In the genomic region with DNA sequence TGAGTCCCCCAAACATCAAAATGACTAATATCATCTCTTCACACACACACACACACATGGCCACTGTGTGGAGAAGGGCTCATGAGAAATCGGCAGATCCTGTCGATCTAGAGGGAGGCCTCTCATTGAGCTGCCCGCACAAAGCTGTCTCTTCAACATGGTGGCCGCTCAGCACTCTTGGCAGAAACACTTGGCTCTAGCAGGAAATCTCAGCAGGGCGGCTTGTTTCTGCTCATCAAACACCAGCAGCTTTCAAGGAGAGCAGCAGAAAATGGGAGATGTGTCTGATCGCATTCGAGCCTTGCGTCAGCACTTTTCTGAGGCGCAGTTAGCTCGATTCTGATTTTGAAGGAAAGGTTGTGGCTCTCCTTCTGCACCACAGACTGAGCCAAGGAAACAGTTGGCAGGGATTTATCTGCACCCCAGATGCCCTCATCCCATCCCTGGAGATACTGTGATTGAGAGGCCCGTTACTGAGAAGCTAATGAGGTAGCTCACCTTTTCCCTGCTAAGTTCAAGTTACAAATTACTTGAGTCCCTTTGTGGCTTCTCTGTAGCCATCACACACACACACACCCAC, we compare ENCODE assay signal across 14 mouse cellular contexts.
DNase-seq lines count a peak whose midpoint lies in the region; ATAC-seq and TF ChIP-seq lines count a peak whose summit lies in the region.
"Had no signal": no experiment of that assay in that cellular context is flagged by ENCODE, and none has a peak within 500 bp of the region (broad histone marks: within the 10 kb centered on the region; RNA-seq: fewer than 3 reads in every experiment).

No protein-coding gene starts in this region.

- no peak for TF ChIP-seq CTCF in thymus, adult 2 months (IDR thresholded peaks at IDR 0.05; ENCODE audit: borderline replicate concordance, control insufficient read depth, extremely low read depth, insufficient read depth, low read length, poor library complexity)

- peak; percentile 8 to 22 for DNase-seq in left cerebral cortex, postnatal 25 days (ENCODE audit: low spot score in 2 of 2)
- no peak for DNase-seq in left cerebral cortex, adult 8-10 months (ENCODE audit: low spot score in 2 of 2)
- peak; percentile 91 for DNase-seq in brain, adult 2 months (ENCODE audit: low read depth, low spot score)
- peak; percentile 92 for DNase-seq in cerebellum, adult 9-10 months
- DNase-seq in thymus, adult 2 months, result no peak
- no peak for DNase-seq in kidney, adult 11 months
- DNase-seq: heart, adult 2 months; heart, postnatal 4 days; kidney, postnatal 10 days; thymus, postnatal 36 days had no signal

- intact Hi-C loops in left cerebral cortex, postnatal 25 days (cut with DNase I), result no loop called here

- no peak overlapping the region for H3K9ac ChIP-seq in hindbrain, embryonic 13.5 days
- H3K9ac ChIP-seq: midbrain, embryonic 12.5 days had no signal

- H3K27me3 ChIP-seq in hindbrain, embryonic 13.5 days, result no peaks in the 10 kb centered on the region
- no peaks in the 10 kb centered on the region for H3K27me3 ChIP-seq in thymus, adult 2 months (ENCODE audit: control insufficient read depth, insufficient read depth, low read length)
- H3K27me3 ChIP-seq: midbrain, embryonic 12.5 days had no signal

- TF ChIP-seq POLR2A in thymus, adult 2 months (IDR thresholded peaks at IDR 0.05; ENCODE audit: control insufficient read depth, extremely low read depth, insufficient read depth, low read length, poor library complexity), result no peak

- H3K4me3 ChIP-seq in hindbrain, embryonic 13.5 days, result no peak overlapping the region
- H3K4me3 ChIP-seq in thymus, adult 2 months (ENCODE audit: control insufficient read depth, insufficient read depth, low read length), result no peak overlapping the region
- H3K4me3 ChIP-seq: heart, adult 2 months; limb, embryonic 10.5 days; midbrain, embryonic 12.5 days had no signal

- H3K4me1 ChIP-seq in hindbrain, embryonic 13.5 days (replicated peaks), result peaks cover 20% of the 10 kb centered on the region; the same call in 1 of the 2 replicates
- no peaks in the 10 kb centered on the region for H3K4me1 ChIP-seq in thymus, adult 2 months (replicated peaks; ENCODE audit: control insufficient read depth, insufficient read depth, low read length)

- H3K36me3 ChIP-seq in hindbrain, embryonic 13.5 days, result no peaks in the 10 kb centered on the region
- H3K36me3 ChIP-seq in thymus, adult 2 months (ENCODE audit: control insufficient read depth, insufficient read depth, low read length), result no peaks in the 10 kb centered on the region
- H3K36me3 ChIP-seq: limb, embryonic 10.5 days; midbrain, embryonic 12.5 days had no signal

- no peak for ATAC-seq in hindbrain, embryonic 13.5 days (ENCODE audit: low FRiP score)
- no peak for ATAC-seq in megakaryocyte progenitor cell, adult 5-6 weeks (replicated peaks; ENCODE audit: poor library complexity)

- WGBS in hindbrain, embryonic 13.5 days, result 55% methylated on average over 11 of the region's 11 CpGs
- WGBS in thymus, adult 2 months, result 97% methylated on average over 11 of the region's 11 CpGs

- peak overlapping the region; percentile 52 for H3K27ac ChIP-seq in hindbrain, embryonic 13.5 days
- H3K27ac ChIP-seq in thymus, adult 2 months (ENCODE audit: control insufficient read depth, insufficient read depth, low read length), result no peak overlapping the region
- H3K27ac ChIP-seq: heart, adult 2 months; limb, embryonic 10.5 days; midbrain, embryonic 12.5 days had no signal

- no peak overlapping the region for H3K4me2 ChIP-seq in hindbrain, embryonic 13.5 days
- H3K4me2 ChIP-seq: midbrain, embryonic 12.5 days had no signal

- H3K9me3 ChIP-seq in hindbrain, embryonic 13.5 days, result no peaks in the 10 kb centered on the region
- H3K9me3 ChIP-seq: limb, embryonic 10.5 days; midbrain, embryonic 12.5 days had no signal

Comparison
In these comparisons a context has a peak if more than half of its experiments do, and no peak if none do; other contexts are left out.
1. DNase-seq: peak in left cerebral cortex, postnatal 25 days (2 of 2), brain, adult 2 months (single experiment) and cerebellum, adult 9-10 months (single experiment); none in left cerebral cortex, adult 8-10 months (0 of 2), thymus, adult 2 months (single experiment) and kidney, adult 11 months (single experiment).